Mouse (Mus musculus) 3134 (cell line): ENCODE data around the gene Zfp683.

Source experiments
- DNase-seq: peaks from one replicate; pipeline ENCODE4 v3.0.0-alpha.2; 2011; ENCODE audit warnings: low spot score; ENCODE audit not compliant: insufficient read length; ENCODE audit errors: extremely low read depth

Zfp683 gene

GRCm38 (mm10) chr4:134047648-134048047 is 6.0 kb upstream of the Zfp683 start:
- DNase-seq = no peak

GRCm38 (mm10) chr4:134051912-134052311 is 1.7 kb upstream of the Zfp683 start:
- no peak for DNase-seq

- no peak for DNase-seq
These were observed 1.1 kb upstream of the Zfp683 start for GRCm38 (mm10) chr4:134052560-134052959.

DNA sequence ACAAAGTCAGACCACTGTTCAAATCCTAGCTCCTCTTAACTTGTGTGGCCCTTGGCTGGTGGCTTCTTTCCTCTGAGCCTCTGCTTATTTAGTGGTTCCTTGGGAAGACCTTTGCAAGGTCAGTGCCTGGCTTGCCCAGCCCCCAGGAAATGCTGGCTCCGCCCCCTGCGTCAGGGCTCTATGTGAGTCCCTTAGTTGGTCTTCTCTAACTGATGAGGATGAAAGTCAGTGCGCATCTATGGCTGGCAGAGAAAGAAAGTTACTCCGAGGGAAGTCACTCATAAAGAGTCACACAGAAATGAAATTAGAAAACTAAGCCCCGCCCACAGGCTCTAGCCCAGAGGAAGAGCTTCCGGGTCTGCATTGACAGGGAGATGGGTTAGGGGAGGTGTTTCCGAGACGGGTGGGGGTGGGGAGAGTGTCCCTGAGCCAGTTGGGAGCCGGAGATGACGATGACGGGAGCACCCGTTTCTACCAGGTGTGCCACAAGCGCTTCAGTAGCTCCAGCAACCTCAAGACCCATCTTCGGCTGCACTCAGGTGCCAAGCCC is 4.6 kb downstream of the Zfp683 start:
- no peak for DNase-seq

- DNase-seq = no peak
These were observed 5.3 kb downstream of the Zfp683 start for GRCm38 (mm10) chr4:134058908-134059307.

DNA sequence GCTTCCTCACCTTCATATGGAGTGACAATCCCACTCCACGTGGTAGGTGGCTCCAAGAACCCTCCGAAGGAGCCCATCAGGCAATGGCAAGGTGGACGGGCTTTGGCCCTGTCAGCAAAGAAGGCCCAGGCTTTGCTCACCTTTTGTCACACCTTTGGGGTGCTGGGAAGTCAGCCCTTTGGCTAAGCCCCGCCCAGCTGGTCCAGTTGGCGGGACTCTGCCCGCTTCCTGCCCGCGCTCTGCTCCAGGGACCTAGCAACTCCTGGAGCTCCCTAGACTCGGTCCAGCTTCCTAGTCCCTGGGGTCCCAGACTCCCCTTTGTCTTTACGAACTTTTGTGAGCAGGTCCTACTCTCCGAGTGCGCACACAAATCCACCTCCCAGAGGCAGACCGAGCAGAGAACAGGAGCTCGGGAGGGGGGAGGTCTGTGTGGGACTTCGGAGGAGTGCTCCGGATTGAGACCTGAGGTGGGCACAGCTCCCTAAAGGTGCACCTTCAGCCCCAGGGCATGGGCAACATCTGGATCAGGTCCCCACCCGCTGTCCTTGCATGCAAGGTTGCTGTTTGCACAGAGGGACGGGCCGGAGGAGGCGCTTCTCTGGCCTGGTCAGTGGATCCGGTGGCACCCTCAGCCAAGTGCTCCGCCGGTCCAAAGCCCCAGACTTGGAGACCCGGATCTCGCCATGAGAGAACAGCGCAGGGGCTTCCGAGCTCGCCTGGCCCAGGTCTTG is 6.7 kb downstream of the Zfp683 start, which contains the start of gene Crybg2:
Crybg2 (plus strand) TSS at position 681 of the 731 bp plus-strand sequence.
- no peak for DNase-seq

- peak; percentile 38 for DNase-seq
These were observed 7.7 kb downstream of the Zfp683 start for GRCm38 (mm10) chr4:134061166-134061830.

GRCm38 (mm10) chr4:134061944-134062446 is 8.4 kb downstream of the Zfp683 start:
- no peak for DNase-seq

DNA sequence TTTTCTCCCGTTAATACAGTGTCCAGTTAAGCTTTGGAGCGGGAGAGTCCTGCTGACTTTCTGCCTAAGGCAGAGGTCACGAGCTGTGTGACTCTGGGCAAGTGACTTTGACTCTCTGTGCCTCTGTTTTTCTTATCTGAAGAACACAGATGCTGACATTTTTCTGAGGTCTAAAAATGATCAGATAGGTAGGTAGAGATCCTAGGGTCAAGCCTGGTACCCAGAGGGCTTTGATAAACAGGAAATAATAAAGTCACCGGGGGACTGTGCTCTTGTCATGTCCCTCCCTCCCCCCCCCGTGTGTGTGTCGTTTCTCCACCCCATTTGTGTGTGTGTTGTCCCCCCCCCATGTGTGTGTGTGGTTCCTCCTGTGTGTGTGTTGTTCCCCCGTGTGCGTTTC is 8.9 kb downstream of the Zfp683 start:
- DNase-seq = no peak

GRCm38 (mm10) chr4:134065431-134066004 is 11.9 kb downstream of the Zfp683 start:
- no peak for DNase-seq

GRCm38 (mm10) chr4:134067383-134067782 is 13.7 kb downstream of the Zfp683 start:
- no peak for DNase-seq

DNA sequence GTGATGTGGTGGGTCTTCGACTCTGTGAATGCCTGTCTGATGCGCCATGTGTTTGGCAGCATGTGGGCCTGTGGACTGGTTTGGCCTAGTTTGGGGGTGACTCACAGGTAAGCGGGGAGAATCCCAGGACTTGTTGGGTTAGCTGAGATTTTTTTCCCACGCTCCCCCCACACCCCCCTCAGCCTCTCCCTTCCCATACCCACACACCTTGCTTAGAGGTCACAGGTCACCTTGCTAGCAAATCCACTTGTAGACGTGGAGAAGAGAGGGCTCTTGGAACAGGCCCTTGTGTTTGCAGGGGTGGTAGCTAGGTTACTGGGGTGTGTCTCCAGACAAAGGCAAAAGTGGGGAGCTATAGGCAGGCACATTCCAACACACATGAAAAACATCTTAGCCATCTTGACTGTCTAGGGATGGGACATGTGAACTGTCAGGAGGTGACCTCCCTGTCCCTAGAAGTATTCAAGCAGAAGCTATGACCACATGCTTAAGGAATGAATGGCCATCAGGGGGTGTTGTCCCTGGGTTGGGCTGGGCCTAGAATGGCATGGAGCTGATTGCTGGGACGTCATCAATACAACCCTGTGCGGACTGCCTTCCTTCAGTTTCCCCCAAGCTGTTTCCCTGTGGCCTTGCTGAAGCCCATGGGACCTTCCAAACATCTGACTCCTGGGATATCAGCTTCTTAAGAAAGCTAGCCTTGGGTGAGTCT is 14.4 kb downstream of the Zfp683 start:
- DNase-seq = no peak

DNA sequence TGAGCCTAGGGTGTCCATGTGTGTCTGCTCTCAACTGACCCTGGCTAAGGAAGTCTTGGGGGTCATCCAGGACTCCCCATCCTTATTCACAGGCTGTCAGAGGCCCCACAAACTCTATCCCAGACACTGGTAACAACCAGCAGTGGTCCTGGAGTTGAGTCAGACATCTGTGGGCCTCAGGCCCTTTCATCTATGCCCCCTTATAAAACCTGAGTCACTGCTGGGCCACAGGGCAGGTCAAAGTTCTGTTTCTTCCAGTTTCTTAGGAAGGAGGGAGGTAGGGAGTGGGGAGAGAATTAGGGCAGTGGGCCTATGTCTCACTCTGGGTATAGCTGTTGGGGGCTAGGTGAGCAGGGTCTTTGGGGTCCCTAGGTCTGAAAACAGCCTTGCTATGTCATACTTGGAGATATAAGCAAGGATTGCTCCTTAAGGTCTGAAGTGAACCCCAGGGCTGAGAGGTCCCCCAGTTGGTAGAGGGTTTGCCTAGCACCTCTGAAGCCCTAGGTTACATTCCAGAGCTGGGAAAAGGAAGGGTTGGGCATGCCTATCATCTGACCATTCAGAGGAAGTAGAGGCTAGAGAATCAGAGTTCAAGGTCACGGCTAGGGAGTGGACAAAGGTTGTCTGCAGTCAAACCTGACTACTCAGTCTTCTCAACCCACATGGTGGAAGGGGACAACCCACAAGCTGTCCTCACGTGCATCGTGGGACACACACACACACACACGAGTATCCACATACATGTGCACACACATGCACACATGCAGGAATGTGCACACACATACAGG is 15.3 kb downstream of the Zfp683 start:
- DNase-seq = no peak

DNA sequence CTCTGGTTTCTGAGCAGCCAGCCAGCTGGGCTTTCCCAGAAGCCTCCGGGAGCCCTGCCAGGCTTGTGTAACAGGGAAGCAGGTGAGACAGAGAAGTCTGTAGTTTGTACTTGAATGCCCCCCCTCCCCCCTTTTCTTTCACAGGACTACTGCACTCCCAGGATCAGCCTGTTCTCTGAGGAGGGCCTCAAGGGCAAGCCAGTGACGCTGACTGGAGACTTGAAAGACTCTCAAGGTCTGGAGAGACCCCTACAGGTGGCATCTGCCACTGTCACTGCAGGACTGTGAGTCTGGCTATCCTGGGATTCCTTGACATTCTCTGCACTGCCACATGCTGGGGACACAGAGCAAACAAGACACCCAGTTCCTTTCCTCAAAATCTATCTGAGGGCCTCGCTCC is 25.1 kb downstream of the Zfp683 start:
- DNase-seq = no peak

DNA sequence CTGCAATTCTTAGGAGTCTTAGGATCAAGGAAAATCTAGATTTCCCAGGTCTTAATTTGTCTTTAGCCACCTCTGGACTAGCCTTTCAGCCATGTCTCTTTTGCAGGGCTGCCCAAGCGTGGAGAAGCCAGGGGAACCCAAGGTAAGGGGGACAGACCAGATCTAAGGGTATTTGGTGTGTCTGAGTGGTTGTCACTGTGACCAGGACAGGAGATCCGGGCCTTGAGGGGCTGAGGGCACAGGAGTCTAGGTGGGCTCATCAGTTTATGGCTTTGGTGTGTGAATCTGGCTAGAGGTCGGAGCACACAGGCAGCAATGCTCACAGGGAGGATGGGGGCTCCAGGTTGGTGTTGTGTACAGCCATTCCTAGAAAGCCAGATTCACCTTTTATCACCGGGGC is 27.0 kb downstream of the Zfp683 start:
- DNase-seq = no peak

GRCm38 (mm10) chr4:134081730-134082386 is 28.2 kb downstream of the Zfp683 start:
- no peak for DNase-seq

DNA sequence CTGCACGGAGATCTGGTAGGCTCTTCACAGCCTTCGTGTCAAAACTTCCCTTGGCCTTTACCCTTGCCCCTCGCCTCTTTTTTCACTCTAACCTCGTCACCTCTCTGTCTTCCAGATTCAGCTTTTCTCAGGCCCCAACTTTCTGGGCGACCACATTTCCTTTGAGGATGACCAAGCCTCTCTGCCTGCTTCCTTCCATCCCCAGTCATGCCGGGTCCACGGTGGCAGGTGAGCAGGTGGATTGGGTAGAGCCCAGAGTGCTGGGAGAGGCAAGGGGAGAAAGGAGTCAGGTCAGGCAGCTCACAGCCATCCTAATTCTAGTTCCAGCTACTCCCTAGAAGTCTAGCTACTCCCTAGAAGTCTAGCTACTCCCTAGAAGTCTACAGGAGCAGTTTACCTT is 28.8 kb downstream of the Zfp683 start:
- no peak for DNase-seq

DNA sequence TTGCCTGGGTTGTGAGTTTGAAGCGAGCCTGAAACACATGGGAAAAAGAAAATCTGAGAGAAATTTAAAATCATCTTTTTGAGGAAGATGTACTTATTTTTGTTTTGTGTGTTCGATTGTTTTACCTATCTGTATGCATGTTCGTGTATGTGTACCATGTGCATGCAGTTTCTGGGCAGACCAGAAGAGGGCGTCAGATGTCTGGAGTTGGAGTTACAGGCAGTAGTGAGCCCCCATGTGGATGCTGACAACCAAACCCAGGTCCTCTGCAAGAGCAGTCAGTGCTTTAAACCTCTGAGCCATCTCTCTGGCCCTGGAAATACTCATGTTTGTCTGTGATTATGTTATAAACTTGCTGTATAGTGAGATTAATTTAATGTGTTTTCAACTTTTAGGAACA is 31.4 kb downstream of the Zfp683 start:
- no peak for DNase-seq

DNA sequence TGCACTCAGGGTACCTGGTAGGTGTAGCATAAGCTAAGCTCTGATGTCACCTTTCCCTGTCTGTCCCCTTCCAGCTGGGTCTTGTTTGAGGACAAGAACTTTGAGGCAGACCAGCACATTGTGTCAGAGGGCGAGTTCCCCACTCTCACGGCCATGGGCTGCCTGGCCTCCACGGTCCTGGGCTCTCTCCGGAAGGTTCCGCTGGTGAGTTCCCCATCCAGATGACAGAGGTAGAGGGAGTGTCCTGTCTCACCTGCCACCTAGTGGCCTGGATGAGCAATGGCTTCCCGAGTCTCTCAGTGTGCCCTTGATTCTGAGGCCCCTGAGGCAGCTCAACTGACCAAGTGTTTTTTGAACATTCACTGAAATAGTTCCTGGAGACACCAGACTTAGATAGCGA is 33.8 kb downstream of the Zfp683 start:
- peak; percentile 32 for DNase-seq

GRCm38 (mm10) chr4:134089029-134089428 is 35.4 kb downstream of the Zfp683 start:
- no peak for DNase-seq
